Comparison of ENCODE assay signal across 28 mouse cellular contexts in genomic region chr15:9473188-9473587, GRCm38 (mm10). TPM values are rescaled to one million over a fixed set of nuclear protein-coding genes. Genes with fewer than 3 reads are reported as not detected.
A peak's percentile ranks its signal among the peaks of the same experiment; 100 is the strongest.
DNase-seq lines count a peak whose midpoint lies in the region; ATAC-seq and TF ChIP-seq lines count a peak whose summit lies in the region.
"Had no signal": no experiment of that assay in that cellular context is flagged by ENCODE, and none has a peak within 500 bp of the region (broad histone marks: within the 10 kb centered on the region; RNA-seq: fewer than 3 reads in every experiment).

No protein-coding gene starts in this region.

- no peaks in the 10 kb centered on the region for H3K36me3 ChIP-seq in liver, embryonic 13.5 days
- H3K36me3 ChIP-seq in liver, embryonic 14.5 days (replicated peaks; ENCODE audit: control insufficient read depth, insufficient read depth, low read depth), result no peaks in the 10 kb centered on the region
- no peaks in the 10 kb centered on the region for H3K36me3 ChIP-seq in liver, embryonic 16.5 days (ENCODE audit: control insufficient read depth, insufficient read depth)
- H3K36me3 ChIP-seq: embryonic facial prominence, embryonic 10.5 days; embryonic facial prominence, embryonic 12.5 days; forebrain, embryonic 10.5 days; forebrain, embryonic 12.5 days had no signal

- no peak overlapping the region for H3K4me2 ChIP-seq in liver, embryonic 13.5 days
- H3K4me2 ChIP-seq in liver, embryonic 14.5 days (ENCODE audit: low read depth), result peak overlapping the region; percentile 63
- no peak overlapping the region for H3K4me2 ChIP-seq in liver, embryonic 16.5 days (ENCODE audit: low read depth, low read length)
- H3K4me2 ChIP-seq: embryonic facial prominence, embryonic 12.5 days; forebrain, embryonic 12.5 days had no signal

- peak overlapping the region; percentile 88; the same call in 1 of the 2 replicates for H3K27ac ChIP-seq in liver, embryonic 13.5 days
- H3K27ac ChIP-seq in liver, embryonic 14.5 days, result peak overlapping the region; percentile 37; the same call in 1 of the 2 replicates
- no peak overlapping the region; the same call in 1 of the 2 replicates for H3K27ac ChIP-seq in liver, embryonic 16.5 days (ENCODE audit: low read length)
- H3K27ac ChIP-seq: embryonic facial prominence, embryonic 10.5 days; embryonic facial prominence, embryonic 12.5 days; forebrain, embryonic 10.5 days; forebrain, embryonic 12.5 days had no signal

- H3K9me3 ChIP-seq in liver, embryonic 13.5 days (replicated peaks), result no peaks in the 10 kb centered on the region
- no peaks in the 10 kb centered on the region for H3K9me3 ChIP-seq in liver, embryonic 14.5 days (ENCODE audit: control insufficient read depth, low read length)
- H3K9me3 ChIP-seq in liver, embryonic 16.5 days (replicated peaks; ENCODE audit: control insufficient read depth, low read length), result no peaks in the 10 kb centered on the region
- H3K9me3 ChIP-seq: embryonic facial prominence, embryonic 12.5 days; forebrain, embryonic 10.5 days; forebrain, embryonic 12.5 days had no signal

- H3K4me1 ChIP-seq in liver, embryonic 13.5 days (replicated peaks), result peaks cover 48% of the 10 kb centered on the region
- H3K4me1 ChIP-seq in liver, embryonic 14.5 days (replicated peaks; ENCODE audit: control insufficient read depth in 2 of 2, insufficient read depth in 2 of 2, low read length in 1 of 2), result peaks cover 39 to 47% of the 10 kb centered on the region in 2 experiments
- H3K4me1 ChIP-seq in liver, embryonic 16.5 days (ENCODE audit: control insufficient read depth, low read depth, low read length), result peaks cover 24% of the 10 kb centered on the region
- H3K4me1 ChIP-seq: embryonic facial prominence, embryonic 10.5 days; embryonic facial prominence, embryonic 12.5 days; forebrain, embryonic 10.5 days; forebrain, embryonic 12.5 days had no signal

- no peak overlapping the region for H3K9ac ChIP-seq in liver, embryonic 13.5 days
- no peak overlapping the region for H3K9ac ChIP-seq in liver, embryonic 14.5 days (replicated peaks)
- no peak overlapping the region for H3K9ac ChIP-seq in liver, embryonic 16.5 days (ENCODE audit: low read depth, low read length)
- H3K9ac ChIP-seq: embryonic facial prominence, embryonic 12.5 days; forebrain, embryonic 12.5 days had no signal

- WGBS in liver, embryonic 13.5 days (ENCODE audit: insufficient replicate concordance), result 41% methylated on average over 1 of the region's 1 CpGs
- 29% methylated on average over 1 of the region's 1 CpGs for WGBS in liver, embryonic 14.5 days (ENCODE audit: insufficient replicate concordance)
- 40% methylated on average over 1 of the region's 1 CpGs for WGBS in liver, embryonic 16.5 days (ENCODE audit: insufficient replicate concordance)

- TF ChIP-seq EP300 in liver, embryonic 14.5 days (IDR thresholded peaks at IDR 0.05; ENCODE audit: low read depth), result no peak

- no peak for ATAC-seq in liver, embryonic 13.5 days (ENCODE audit: low read depth)
- ATAC-seq in liver, embryonic 14.5 days (ENCODE audit: insufficient read depth), result peak; percentile 29; the same call in 1 of the 2 replicates
- ATAC-seq in liver, embryonic 16.5 days (ENCODE audit: low read depth), result 0 out of 2 replicates have a peak, but pooled peaks have one; percentile 14
- no peak for ATAC-seq in megakaryocyte progenitor cell, adult 5-6 weeks (replicated peaks; ENCODE audit: poor library complexity)
- no peak for ATAC-seq in inflammation-experienced regulatory T-cells, adult 6 months
- ATAC-seq: activated CD4-positive, CD25-positive, alpha-beta regulatory T cell, adult 4 months; forebrain, embryonic 14.5 days; forebrain, embryonic 16.5 days; Patski had no signal

- DNase-seq in liver, embryonic 13.5 days, result no peak
- DNase-seq in liver, result no peak
- DNase-seq in liver, embryonic 14.5 days (ENCODE audit: low read depth in 3 of 3, low spot score in 3 of 3), result no peak
- DNase-seq in kidney, postnatal 36 days, result no peak
- DNase-seq: adrenal gland, adult 8-10 months; adrenal gland, postnatal 14 days; adrenal gland, postnatal 36 days; cerebellum, adult 11-12 months; cerebellum, adult 2 months; cerebellum, adult 9-10 months; cerebellum, postnatal 10 days; cerebellum, postnatal 25 days had no signal

- no peak for TF ChIP-seq CTCF in liver, embryonic 14.5 days (IDR thresholded peaks at IDR 0.05; ENCODE audit: low read depth)

- no peaks in the 10 kb centered on the region for H3K27me3 ChIP-seq in liver, embryonic 13.5 days
- no peaks in the 10 kb centered on the region for H3K27me3 ChIP-seq in liver, embryonic 14.5 days (ENCODE audit: control insufficient read depth, insufficient read depth, low read length)
- H3K27me3 ChIP-seq in liver, embryonic 16.5 days (ENCODE audit: control insufficient read depth, insufficient read depth, low read depth, low read length), result no peaks in the 10 kb centered on the region
- H3K27me3 ChIP-seq: embryonic facial prominence, embryonic 12.5 days; forebrain, embryonic 12.5 days had no signal

- H3K4me3 ChIP-seq in liver, embryonic 13.5 days (replicated peaks), result no peak overlapping the region
- H3K4me3 ChIP-seq in liver, embryonic 14.5 days (ENCODE audit: insufficient read depth in 1 of 2, low read depth in 2 of 2, low read length in 2 of 2), result no peak overlapping the region
- no peak overlapping the region for H3K4me3 ChIP-seq in liver, embryonic 16.5 days (ENCODE audit: low read depth, low read length)
- H3K4me3 ChIP-seq: embryonic facial prominence, embryonic 10.5 days; embryonic facial prominence, embryonic 12.5 days; forebrain, embryonic 10.5 days; forebrain, embryonic 12.5 days had no signal

RNA-seq across cellular contexts. Expression of gene Capsl, which starts 37.4 kb away (rescaled TPM):
- polyA plus RNA-seq in liver, embryonic 13.5 days (2015; fragmentation: Nextera tagmentation; extraction: Ambion mirVana), result 0.54 and 0.55 TPM in 2 replicates
- polyA plus RNA-seq in liver, embryonic 14.5 days (2012; rRNA removed), result 0.22 and 0.29 TPM in 2 replicates
- 1.2 TPM in 2 replicates for polyA plus RNA-seq in liver, embryonic 14.5 days (2014; fragmentation: Nextera tagmentation; extraction: Ambion mirVana)
- 0.68 and 1.0 TPM in 2 replicates for polyA plus RNA-seq in liver, embryonic 16.5 days (2015; fragmentation: Nextera tagmentation; extraction: Ambion mirVana)
- 1.2 and 2.1 TPM in 2 replicates for total RNA-seq in megakaryocyte progenitor cell, adult 5-6 weeks (2015)
- 0.83 and 0.88 TPM in 2 replicates for total RNA-seq in megakaryocyte progenitor cell, adult 5-6 weeks (2017)
- polyA plus RNA-seq in inflammation-experienced regulatory T-cells, adult 6 months (2017; shearing (Covaris generic)), result 1 to 10 TPM; 5.1 to 8.5 (median 5.2) TPM
- total RNA-seq: adrenal gland, adult 18-20 months; adrenal gland, adult 8-10 months; adrenal gland, postnatal 14 days; adrenal gland, postnatal 36 days; MEL had no signal
- polyA plus RNA-seq: C2C12; erythroblast, embryonic 14.5 days; Patski had no signal

RNA-seq across cellular contexts. Expression of gene Il7r, which starts 56.8 kb away (rescaled TPM):
- 0.22 and 0.36 TPM in 2 replicates for polyA plus RNA-seq in liver, embryonic 13.5 days (2015; fragmentation: Nextera tagmentation; extraction: Ambion mirVana)
- 0.18 and 0.21 TPM in 2 replicates for polyA plus RNA-seq in liver, embryonic 14.5 days (2012; rRNA removed)
- 0.20 and 0.45 TPM in 2 replicates for polyA plus RNA-seq in liver, embryonic 14.5 days (2014; fragmentation: Nextera tagmentation; extraction: Ambion mirVana)
- polyA plus RNA-seq in liver, embryonic 16.5 days (2015; fragmentation: Nextera tagmentation; extraction: Ambion mirVana), result 1.1 and 1.4 TPM in 2 replicates
- total RNA-seq in megakaryocyte progenitor cell, adult 5-6 weeks (2015), result 0.56 and 1.2 TPM in 2 replicates
- 0.42 and 2.9 TPM in 2 replicates for total RNA-seq in megakaryocyte progenitor cell, adult 5-6 weeks (2017)
- 100 to 1,000 TPM in 2 of 3 experiments, 10 to 100 TPM in 1; 91.9 to 193 (median 146) TPM for polyA plus RNA-seq in inflammation-experienced regulatory T-cells, adult 6 months (2017; shearing (Covaris generic))
- total RNA-seq: ES-E14, MEL had no signal
- polyA plus RNA-seq: C2C12; embryonic facial prominence, embryonic 10.5 days; forebrain, embryonic 10.5 days; forebrain, embryonic 12.5 days; forebrain, embryonic 16.5 days; Patski had no signal

Comparison
In these comparisons a context has a peak if more than half of its experiments do, and no peak if none do; other contexts are left out.
1. ATAC-seq: peak in liver, embryonic 14.5 days (single experiment) and liver, embryonic 16.5 days (single experiment); none in liver, embryonic 13.5 days (single experiment), megakaryocyte progenitor cell, adult 5-6 weeks (single experiment) and inflammation-experienced regulatory T-cells, adult 6 months (single experiment).
2. RNA of gene Il7r, which starts 56.8 kb away (polyA plus RNA-seq): 91.9 to 193 TPM in inflammation-experienced regulatory T-cells, adult 6 months; 1.1 to 1.4 TPM in liver, embryonic 16.5 days, 0.22 to 0.36 TPM in liver, embryonic 13.5 days and 0.18 to 0.45 TPM in liver, embryonic 14.5 days; every median in the first group is over 10 times any median in the second.